Mouse (Mus musculus) testis, adult 2 months (tissue): ENCODE measurements around the gene Clca3a2.

Source experiments
- CTCF ChIP-seq: fragments of 200-500 bp; IDR thresholded peaks from 2 replicates; pipeline ENCODE4 v1.5.1; 2012; ENCODE audit warnings: low read depth, mild to moderate bottlenecking, inconsistent platforms, low read length, moderate library complexity; ENCODE audit not compliant: control insufficient read depth, insufficient read depth, insufficient replicate concordance
- POLR2A ChIP-seq: fragments of 200-500 bp; IDR thresholded peaks from 2 replicates; pipeline ENCODE4 v1.6.1; 2012; ENCODE audit warnings: low read depth, mild to moderate bottlenecking, inconsistent platforms, low read length, moderate library complexity; ENCODE audit not compliant: control insufficient read depth

DNA sequence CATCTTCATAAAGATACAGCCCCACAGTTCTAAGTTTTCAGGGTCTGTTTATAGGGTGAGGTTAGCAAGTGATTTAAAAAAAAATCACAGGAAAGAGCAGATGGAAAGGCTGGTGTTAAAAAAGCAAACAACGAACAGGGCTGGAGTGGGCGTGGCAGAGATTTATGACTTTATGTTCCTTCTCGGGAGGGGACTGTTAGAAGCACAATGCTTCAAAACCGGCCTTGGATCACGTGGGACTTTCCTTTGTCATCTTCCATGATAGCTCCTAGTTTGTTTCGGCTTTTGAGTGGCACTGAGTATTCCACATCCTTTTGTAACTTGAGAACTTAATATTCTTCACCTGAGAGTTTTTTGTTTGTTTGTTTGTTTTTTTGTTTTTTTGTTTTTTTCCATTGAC is 57.8 kb downstream of the Clca3a2 start:
- TF ChIP-seq CTCF (no peak), POLR2A (no peak)
